Mouse (Mus musculus): ENCODE measurements around the gene H2-DMb1.

The H2-DMb1 gene

GRCm38 (mm10) chr17:34155534-34155933, 2.7 kb downstream of the H2-DMb1 start:
- no peak for DNase-seq

DNA sequence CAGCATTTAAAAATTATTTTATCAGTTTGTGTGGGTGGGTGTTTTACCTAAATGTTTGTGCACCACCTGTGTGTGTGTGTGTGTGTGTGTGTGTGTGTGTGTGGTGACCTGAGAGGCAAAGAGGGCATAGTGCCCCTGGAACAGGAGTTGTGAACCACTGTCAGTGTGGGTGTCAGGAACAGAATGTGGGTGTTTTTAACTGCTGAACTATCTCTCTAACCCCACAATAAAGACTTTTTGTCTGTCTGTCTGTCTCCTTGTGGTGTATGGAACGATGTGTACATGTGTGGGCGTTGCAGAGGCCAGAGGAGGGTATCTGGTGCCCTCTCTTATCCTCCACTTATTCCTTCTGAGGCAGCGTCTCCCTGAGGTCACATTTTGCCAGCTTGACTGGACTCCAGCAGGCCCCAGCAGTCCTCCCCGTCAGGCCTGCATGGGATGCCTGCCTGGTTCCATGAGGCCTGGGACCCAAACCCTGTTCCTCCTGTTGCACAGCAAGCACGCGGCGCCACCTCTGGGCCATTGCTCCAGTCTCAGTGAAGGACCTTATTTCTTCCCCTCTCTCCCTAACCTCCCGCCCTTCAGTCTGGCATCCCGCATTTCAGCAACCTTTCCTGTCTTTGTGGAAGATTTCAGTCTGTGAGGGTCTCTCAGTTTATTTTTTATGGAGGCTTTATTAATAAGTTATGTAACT, 11.5 kb downstream of the H2-DMb1 start:
- DNase-seq, result no peak

GRCm38 (mm10) chr17:34165033-34165730, 12.3 kb downstream of the H2-DMb1 start:
- DNase-seq, result no peak

DNA sequence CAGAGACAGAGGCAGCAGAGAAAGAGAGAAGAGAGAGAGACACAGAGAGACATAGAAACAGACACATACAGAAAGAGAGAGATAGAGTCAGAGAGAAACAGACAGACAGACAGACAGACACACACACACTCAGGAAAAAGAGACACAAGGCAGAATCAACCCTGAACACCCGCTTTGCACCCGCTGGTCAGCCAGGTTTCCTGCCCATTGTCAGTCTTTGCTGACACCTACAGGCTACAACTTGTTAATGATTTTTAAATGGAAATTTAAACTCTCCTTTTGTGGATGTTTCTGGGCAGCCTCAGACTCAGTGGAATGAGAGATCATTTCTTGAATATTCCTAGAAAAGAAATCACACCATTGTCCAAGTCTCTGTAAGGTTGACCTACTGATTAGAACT, 16.4 kb downstream of the H2-DMb1 start:
- DNase-seq, result no peak

DNA sequence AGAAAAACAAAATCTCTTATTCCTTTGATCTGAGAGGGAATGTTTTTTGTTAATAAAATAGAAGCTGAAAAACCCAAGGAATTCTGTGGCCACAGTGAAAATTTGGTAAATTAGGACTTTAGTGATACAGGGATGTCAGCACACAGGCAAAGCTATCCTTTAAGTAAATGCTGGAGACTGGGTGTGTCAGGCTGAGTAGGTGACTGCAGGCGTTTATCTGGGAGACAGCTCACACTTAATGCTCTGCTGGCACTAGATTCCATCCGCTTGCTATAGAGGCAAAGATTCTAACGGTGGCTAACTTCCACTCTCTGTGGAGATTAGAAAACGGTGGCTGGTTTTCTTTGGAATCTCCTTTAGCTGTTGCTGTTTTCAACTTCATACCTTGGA, 17.6 kb downstream of the H2-DMb1 start:
- no peak for DNase-seq

GRCm38 (mm10) chr17:34170877-34171498, 18.1 kb downstream of the H2-DMb1 start:
- DNase-seq, result peak; percentile 96

- no peak for DNase-seq
Observed at GRCm38 (mm10) chr17:34172528-34172927, 19.7 kb downstream of the H2-DMb1 start.

DNA sequence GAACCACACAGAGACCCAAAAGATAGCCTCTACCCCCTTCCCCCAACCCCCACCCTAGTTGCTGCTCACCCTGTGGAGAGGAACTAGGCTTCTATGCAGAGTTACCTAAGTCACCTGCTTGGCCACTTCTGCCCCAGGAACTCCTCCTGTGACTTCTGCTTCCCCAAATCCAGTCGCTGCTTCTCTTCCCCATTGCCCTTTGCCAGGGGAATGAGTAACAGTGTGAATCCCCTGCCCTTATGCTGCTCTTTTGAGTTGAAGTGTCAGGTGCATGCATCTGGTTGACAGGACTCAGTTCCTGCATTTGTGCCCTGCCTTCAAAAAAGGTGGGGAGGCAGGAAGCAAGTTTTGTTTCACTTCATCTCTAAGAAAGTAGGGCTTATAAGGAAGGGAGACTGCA, 21.2 kb downstream of the H2-DMb1 start:
- DNase-seq, result no peak

DNA sequence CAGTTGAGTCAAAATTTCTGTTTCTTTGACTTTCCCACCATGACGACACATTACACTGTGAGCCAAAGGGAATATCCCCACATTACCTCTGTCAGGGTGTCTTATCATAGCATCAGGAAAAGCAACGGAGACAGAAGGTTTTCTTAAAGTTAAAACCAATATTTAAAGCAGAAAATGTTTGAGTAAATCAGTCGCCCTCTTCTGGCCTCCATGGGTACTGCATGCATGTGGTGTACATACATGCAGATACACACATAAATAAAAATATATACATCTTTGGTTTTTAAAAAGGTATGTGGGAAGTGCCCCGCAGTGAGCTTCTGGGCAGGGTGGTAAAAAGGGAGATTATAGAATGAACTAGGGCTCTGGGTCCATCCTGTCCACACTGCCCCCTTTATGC, 24.3 kb downstream of the H2-DMb1 start:
- no peak for DNase-seq

DNA sequence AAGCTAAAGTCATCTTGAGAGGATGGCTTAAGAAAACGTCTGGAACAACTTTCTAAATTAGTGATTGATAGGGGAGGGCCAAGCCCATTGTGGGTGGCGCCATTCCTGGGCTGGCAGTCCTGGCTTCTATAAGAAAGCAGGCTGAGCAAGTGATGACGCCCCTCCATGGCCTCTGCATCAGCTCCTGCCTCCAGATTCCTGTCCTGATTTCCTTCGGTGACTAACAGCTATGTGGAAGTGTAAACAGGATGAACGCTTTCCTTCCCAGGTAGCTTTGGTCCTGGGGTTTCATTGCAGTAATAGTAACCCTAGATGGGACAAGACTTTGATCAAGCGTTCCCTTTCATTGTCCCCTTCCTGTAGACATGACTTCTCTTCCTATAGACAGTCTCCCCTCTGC, 26.1 kb downstream of the H2-DMb1 start:
- no peak for DNase-seq

GRCm38 (mm10) chr17:34179913-34180859, 27.3 kb downstream of the H2-DMb1 start:
- DNase-seq, result no peak

- DNase-seq, result peak; percentile 87
Observed at GRCm38 (mm10) chr17:34183564-34184219, 30.8 kb downstream of the H2-DMb1 start.

- peak; percentile 86 for DNase-seq
Observed at GRCm38 (mm10) chr17:34185526-34185925, 32.7 kb downstream of the H2-DMb1 start.

DNA sequence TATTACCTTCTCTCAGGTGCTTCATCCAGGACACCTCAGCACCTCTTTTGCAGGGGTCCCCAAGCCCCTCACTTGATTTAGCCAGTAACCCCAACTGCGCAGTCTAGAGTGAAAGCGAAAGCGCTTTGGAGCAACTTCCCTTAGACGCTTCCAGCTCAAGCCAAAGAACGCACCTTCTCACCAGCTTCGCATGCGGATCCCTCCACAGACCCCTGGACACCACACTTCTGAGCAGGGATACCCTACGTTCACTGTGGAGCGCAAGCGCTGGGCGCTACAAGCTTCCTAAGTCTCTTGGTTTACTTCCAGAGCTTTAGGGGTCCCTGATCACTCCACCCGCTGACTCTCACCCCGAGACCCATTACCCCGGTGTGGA, 34.0 kb downstream of the H2-DMb1 start:
- DNase-seq, result no peak

- peak; percentile 100 for DNase-seq
Observed at GRCm38 (mm10) chr17:34187261-34187916, 34.5 kb downstream of the H2-DMb1 start, which contains the start of the genes Tap1 and Psmb9. Tap1 (plus strand) TSS chr17:34187553. Psmb9 (minus strand) TSS chr17:34187764.

DNA sequence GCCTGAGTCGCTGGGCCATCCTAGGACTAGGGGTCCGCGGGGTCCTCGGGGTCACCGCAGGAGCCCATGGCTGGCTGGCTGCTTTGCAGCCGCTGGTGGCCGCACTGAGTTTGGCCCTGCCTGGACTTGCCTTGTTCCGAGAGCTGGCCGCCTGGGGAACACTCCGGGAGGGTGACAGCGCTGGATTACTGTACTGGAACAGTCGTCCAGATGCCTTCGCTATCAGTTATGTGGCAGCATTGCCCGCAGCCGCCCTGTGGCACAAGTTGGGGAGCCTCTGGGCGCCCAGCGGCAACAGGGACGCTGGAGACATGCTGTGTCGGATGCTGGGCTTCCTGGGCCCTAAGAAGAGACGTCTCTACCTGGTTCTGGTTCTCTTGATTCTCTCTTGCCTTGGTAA, 35.1 kb downstream of the H2-DMb1 start:
- no peak for DNase-seq

GRCm38 (mm10) chr17:34188986-34189385, 36.1 kb downstream of the H2-DMb1 start:
- DNase-seq, result peak; percentile 88

DNA sequence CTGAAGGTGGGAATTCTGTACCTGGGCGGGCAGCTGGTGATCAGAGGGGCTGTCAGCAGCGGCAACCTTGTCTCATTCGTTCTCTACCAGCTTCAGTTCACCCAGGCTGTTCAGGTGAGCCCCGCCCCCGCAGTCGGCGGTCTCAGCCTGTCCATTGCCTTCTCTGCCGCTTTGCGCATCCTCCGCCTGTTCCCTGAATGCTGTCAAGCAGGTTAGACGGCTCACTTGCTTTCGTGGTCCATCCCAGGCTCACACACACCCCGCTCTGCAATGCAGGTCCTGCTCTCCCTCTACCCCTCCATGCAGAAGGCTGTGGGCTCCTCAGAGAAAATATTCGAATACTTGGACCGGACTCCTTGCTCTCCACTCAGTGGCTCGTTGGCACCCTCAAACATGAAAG, 40.0 kb downstream of the H2-DMb1 start:
- DNase-seq, result peak; percentile 86

- DNase-seq, result peak; percentile 85
Observed at GRCm38 (mm10) chr17:34193468-34193867, 40.6 kb downstream of the H2-DMb1 start.

- no peak for DNase-seq
Observed at GRCm38 (mm10) chr17:34194723-34195122, 41.9 kb downstream of the H2-DMb1 start.

DNA sequence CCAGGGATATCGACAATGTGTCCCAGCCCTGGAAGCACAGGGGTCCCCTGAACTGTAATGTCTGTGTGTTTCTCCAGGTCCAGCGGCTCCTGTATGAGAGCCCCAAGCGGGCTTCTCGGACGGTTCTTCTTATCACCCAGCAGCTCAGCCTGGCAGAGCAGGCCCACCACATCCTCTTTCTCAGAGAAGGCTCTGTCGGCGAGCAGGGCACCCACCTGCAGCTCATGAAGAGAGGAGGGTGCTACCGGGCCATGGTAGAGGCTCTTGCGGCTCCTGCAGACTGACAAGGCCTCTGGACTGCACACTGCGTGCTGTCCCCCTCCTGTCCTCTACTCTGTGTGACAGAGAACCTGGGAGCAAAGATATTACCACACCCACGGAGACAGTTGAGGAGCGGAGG, 43.6 kb downstream of the H2-DMb1 start:
- peak; percentile 92 for DNase-seq

All from heart, adult 11 months (tissue).